Mouse (Mus musculus) layer of hippocampus, adult 9-10 months (tissue): ENCODE results near the gene Celf2.
"Not testable (repeated sequence)": the region's sequence is repeated elsewhere in the genome, so short reads cannot be mapped to it uniquely, and the experiment has no call there.

Experiments used
- DNase-seq: peaks from one replicate; pipeline ENCODE4 v3.0.0; 2022; ENCODE audit warnings: low spot score

The Celf2 gene

GRCm38 (mm10) chr2:6593739-6594138 is 915.6 kb downstream of the Celf2 start:
- DNase-seq = no peak

DNA sequence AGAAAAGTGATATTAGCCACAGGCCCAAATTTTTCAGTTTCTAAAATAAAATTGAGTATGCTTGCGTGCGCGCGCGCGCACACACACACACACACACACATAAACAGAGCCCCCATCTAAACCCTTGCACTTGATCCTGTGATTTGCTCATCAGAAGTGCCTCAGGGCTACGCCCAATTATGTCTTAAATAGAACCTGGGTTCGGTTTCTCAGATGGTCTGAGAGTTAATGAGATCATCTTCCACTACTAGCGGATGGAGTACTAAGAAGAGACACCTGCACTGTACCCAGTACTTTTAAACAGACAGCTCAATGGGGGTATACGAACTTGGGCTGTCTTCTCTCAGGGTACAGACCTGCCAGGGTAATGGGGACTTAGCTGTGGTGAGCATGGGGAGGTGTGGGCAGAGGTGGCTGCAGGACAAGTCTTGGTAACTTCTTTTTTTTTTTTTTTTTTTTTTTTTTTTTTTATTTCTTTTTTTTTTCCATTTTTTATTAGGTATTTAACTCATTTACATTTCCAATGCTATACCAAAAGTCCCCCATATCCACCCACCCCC is 923.2 kb downstream of the Celf2 start:
- no peak for DNase-seq

DNA sequence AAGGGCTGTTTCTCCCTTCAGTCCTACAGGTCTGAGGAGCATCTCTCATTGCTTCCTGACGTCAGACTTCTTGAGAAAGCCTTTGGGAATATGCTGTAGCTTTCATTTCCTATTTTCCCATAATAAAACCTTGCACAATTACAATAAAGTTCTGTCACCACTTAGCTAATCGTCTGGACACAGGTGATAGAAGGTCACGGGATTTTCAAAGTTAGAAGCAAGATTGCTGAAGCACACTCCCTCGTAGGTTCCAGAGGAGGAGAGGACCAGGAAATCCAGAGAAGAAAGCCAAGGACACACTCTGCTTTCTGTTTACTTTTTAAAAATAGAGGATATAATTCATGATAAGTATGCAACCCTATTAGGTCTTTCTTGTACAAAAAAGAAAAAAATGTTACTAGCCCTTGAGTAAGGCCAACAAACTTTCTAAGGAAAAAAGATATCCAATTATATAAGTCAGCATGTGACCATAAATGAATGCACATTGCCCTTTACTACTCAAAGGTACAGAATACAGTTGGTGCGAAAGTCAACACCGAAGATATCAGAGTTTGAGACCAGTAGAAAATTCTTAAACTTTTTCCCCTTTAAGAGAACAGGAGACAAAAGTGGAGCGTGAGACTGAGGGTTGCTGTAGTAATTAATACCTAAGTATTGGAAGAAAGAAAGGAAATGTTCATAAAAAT is 924.2 kb downstream of the Celf2 start:
- no peak for DNase-seq

DNA sequence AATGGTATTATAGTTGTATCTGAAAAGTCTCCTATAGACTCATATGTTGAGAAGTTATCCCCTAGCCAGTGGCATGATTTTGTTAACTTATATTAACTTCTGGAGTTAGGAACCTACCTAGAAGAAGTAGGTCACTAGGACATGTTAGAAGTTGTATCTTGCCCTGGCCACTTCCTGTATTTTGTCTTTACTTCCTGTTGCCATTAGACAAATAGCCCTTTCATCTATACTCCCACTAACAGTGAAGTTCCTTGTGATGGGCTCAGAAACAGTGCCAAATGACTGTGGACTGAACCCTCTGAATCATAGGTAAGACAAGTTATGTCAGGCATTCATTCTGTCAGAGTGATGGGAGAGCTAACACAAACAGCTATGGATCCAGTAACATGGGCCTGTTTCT is 926.7 kb downstream of the Celf2 start:
- DNase-seq = no peak

- DNase-seq = no peak
Observed at GRCm38 (mm10) chr2:6580066-6580465, 929.3 kb downstream of the Celf2 start.

DNA sequence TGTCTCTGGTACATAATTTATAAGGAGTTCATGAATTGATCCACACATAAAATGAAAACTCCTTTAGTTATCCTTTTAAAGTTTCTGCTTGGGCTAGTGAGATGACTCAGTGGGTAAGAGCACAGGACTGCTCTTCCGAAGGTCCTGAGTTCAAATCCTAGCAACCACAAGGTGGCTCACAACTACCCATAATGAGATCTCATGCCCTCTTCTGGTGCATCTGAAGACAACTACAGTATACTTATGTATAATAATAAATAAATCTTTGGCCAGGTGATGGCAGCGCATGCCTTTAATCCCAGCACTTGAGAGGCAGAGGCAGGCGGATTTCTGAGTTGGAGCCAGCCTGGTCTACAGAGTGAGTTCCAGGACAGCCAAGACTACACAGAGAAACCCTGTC is 934.0 kb downstream of the Celf2 start:
- not testable (repeated sequence) for DNase-seq

GRCm38 (mm10) chr2:6573640-6574039 is 935.7 kb downstream of the Celf2 start:
- no peak for DNase-seq

- DNase-seq = no peak
Observed at GRCm38 (mm10) chr2:6572976-6573375, 936.4 kb downstream of the Celf2 start.

DNA sequence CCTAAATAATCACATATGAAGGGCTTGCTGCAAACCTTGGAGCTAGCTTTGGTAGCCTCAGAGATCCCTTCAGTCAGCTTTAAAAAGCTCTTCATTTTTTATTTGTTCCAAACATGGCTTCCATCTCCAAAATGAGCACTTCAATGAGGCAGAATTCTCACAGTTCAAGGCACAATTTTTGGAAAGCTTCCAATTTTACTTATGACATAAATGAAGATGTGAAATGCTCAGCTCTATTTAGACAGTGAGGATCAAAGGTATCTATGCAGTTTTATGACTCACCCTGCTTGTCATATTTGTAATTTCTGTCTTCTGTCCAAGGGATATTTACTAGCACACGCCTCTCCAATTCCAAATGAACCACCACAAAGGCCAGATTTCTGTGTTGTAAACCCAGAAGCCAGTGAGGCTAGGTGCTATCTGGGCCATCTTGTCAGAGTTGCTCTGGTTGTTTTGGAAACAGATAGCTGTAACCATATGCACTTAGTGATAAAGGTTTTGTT is 940.3 kb downstream of the Celf2 start:
- no peak for DNase-seq

- no peak for DNase-seq
Observed at GRCm38 (mm10) chr2:6565175-6565574, 944.2 kb downstream of the Celf2 start.

DNA sequence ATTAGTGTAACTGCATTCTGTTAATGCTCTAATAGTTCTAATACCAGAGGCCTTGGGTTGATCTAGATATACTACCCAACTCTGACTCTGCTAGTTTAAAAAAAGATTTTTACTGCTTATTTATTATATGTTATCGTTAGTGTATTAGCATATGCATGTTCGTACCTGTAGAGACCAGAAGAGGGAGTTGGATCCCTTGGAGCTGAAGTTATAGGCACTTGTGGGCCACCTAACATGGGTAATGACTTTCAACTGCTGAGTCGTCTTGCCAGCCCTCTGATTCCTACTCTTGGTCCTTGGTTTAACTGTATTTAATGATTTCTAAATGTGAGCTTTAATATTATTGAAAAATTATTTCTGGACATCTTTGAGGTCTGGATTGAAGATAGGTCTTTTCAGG is 948.0 kb downstream of the Celf2 start:
- DNase-seq = no peak

GRCm38 (mm10) chr2:6560802-6561201 is 948.6 kb downstream of the Celf2 start:
- DNase-seq = no peak

DNA sequence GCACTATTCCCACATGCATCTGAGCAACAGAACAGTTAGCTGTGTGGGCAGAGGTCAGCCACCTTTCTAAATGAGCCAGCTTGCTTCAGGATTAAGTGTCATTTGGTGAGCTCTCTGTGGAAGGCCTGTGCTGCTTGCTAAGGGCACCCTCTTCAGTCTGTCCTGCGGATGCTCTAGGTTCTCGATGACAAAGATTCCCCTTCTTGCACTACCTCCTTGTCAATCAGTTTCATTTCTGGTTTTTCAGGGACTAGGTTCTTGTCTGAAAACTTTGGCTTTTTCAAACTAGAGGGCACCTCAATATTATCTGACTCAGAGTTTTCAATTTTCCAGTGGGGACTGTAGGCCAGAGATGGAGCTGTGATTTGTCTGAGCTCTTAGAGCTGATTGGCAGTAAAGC is 949.8 kb downstream of the Celf2 start:
- DNase-seq = no peak

GRCm38 (mm10) chr2:6558303-6559254 is 950.8 kb downstream of the Celf2 start:
- DNase-seq = no peak

DNA sequence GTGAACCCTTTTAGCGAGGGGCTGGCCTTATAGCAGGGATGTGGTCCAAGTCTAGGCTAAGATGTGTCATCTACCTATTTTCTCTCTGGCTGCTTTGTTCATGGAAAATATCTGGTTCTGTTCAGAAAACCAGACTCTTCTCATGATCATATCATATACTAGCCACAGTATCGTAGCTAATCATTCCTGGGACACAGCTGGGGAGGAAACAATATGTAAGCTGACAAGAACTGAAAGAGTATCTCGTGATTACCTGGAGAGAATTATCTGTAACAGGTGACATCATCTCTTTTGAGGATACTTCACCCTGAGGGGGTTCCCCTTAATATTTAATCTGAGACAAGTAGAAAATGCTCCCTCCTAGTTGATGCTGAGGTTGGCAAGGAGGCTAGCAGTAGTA is 951.6 kb downstream of the Celf2 start:
- no peak for DNase-seq

DNA sequence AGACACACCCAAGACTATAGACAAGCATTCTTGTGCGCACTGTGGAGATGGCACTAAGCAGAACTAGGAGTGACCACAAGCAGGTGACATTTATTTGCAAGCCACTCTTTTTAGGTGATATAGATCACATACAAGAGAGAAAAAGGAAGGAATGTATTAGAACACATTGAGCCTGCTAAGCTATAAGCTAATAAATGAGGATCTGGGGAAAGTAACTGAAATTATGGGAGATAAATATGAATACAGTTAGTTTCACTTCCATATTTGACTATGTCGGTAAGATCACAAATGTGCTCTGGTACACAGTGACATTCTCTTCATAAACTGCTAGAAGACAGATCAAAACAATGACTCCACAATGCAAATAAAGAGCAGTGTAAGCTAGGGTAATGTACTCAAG is 952.5 kb downstream of the Celf2 start:
- DNase-seq = no peak

GRCm38 (mm10) chr2:6553656-6554055 is 955.7 kb downstream of the Celf2 start:
- no peak for DNase-seq

GRCm38 (mm10) chr2:6549251-6549650 is 960.1 kb downstream of the Celf2 start:
- DNase-seq = no peak

GRCm38 (mm10) chr2:6547139-6547664 is 962.2 kb downstream of the Celf2 start:
- DNase-seq = no peak

- DNase-seq = no peak
Observed at GRCm38 (mm10) chr2:6546462-6547138, 962.8 kb downstream of the Celf2 start.

- DNase-seq = no peak
Observed at GRCm38 (mm10) chr2:6545127-6545931, 964.0 kb downstream of the Celf2 start.
